Mouse (Mus musculus): ENCODE results near the gene Nid1.

DNA sequence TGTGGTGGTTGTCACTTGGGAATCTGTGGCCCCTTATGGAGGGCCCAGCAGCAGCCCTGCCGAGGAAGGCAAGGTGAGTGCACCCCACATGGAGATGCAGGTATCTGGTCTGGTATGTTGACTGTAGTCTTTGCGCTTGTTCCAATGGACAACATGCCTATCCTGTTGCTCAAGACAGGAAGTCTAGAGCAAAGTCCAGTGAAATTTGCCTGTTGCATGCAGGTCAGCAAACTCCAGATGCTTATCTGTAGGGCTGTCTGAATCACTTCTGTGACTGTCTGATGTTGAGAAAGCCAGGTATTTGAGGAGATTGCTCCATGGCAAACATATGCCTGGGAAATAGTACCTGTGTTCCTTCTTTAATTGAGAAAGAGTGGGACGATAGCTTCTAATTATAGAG is 26.6 kb downstream of the Nid1 start:
- TF ChIP-seq CTCF (IDR thresholded peaks at IDR 0.05; ENCODE audit: low read depth, low read length): no peak
- no peak for TF ChIP-seq POLR2A (IDR thresholded peaks at IDR 0.05; ENCODE audit: extremely low read depth, insufficient read depth, low read length)
